In the genomic region with DNA sequence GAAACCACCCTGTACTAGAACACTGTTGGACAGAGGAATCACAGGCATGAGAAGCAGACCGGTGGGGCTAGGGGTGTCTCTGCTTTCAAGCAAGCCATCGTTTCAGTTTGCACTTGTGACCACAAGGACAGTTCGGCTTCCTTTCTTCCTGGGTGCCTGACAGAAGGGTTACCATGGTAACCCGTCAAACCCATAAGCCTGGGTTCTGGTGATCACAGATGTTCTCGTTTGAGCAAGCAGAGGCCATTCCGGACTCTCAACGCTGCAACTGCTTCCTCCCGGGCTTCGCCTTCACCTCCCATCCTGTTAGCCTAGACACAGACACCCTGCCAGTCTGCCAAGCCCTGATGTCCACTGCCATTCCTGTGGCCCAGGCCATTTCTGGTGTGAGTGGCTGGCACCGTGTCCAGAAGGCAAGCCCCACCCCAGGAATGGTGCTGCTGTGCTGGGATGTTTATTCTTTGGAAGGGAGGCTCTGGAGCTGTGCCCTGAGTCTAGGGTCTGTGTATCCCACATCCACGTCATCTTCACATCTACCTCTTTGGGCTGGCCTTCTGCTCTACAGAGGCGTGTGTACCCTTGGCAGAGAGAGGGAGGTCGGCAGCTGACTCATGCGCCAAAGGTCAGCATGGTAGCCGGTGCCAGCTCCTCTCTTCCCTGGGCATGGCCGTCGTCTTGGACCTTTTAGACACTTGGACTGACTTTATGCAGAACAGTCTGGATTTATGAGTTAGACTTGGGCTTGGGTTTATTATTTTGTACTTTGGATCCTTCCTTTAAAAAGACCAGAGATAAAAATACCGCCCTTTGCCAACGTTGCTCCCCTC, we compare ENCODE assay signal across 8 mouse cellular contexts.
DNase-seq lines count a peak whose midpoint lies in the region; ATAC-seq lines count a peak whose summit lies in the region.

No protein-coding gene starts in this region.

- ATAC-seq in erythroid progenitor cell, adult 5-6 weeks (replicated peaks; ENCODE audit: low FRiP score, poor library complexity, severe bottlenecking): no peak
- ATAC-seq in frontal cortex, adult (ENCODE audit: low TSS enrichment): no peak

- peak; percentile 38 for DNase-seq in gastrocnemius, adult 18-20 months (ENCODE audit: low spot score)
- DNase-seq in gastrocnemius, postnatal 4 days (ENCODE audit: low spot score in 2 of 2): no peak
- peak; percentile 36 to 46 for DNase-seq in right cerebral cortex, postnatal 10 days (ENCODE audit: low spot score in 2 of 2)
- DNase-seq in right cerebral cortex, postnatal 36 days (ENCODE audit: low spot score in 2 of 2): no peak
- peak; percentile 40 for DNase-seq in kidney, postnatal 10 days
- DNase-seq in skeletal muscle tissue, adult 2 months (ENCODE audit: low read depth, low spot score): peak; percentile 43

Comparison
In these comparisons a context has a peak if more than half of its experiments do, and no peak if none do; other contexts are left out.
1. DNase-seq: peak in gastrocnemius, adult 18-20 months (single experiment), right cerebral cortex, postnatal 10 days (2 of 2), kidney, postnatal 10 days (single experiment) and skeletal muscle tissue, adult 2 months (single experiment); none in gastrocnemius, postnatal 4 days (0 of 2) and right cerebral cortex, postnatal 36 days (0 of 2).